In the genomic region with DNA sequence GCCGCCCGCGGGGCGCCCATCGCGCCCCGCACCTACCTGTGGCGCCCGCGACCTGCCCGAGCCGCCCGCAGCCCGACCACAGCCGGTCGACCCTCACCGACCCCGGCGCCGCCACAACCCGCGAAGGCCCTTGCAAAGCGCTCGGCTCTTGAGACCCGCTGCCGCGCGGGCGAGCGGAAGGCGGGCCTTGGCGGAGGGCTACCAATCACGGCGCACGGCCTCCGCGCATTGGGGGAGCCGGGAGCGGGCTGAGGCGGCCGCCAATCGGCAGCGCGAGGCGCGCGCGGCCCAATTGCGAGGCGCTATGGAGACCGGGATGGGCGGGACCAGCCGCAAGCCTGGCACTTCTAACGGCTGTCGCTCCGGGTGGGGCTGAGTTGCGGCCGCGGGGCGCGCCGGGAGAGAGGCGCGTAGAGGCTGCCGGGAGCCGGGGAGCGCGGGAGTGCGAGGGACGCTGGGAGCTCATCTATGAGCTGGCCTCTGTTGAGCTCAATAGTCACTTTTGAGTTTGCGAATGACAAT, we compare ENCODE assay signal across 7 mouse cellular contexts. TPM values are rescaled to one million over a fixed set of nuclear protein-coding genes. Genes with fewer than 3 reads are reported as not detected.
DNase-seq lines count a peak whose midpoint lies in the region; ATAC-seq lines count a peak whose summit lies in the region.

A gene (minus strand): TSS at position 180 of the 522 bp plus-strand sequence.

- H3K27me3 ChIP-seq in embryonic facial prominence, embryonic 12.5 days = no peaks in the 10 kb centered on the region
- no peaks in the 10 kb centered on the region for H3K27me3 ChIP-seq in limb, embryonic 11.5 days (ENCODE audit: control insufficient read depth, insufficient read depth, low read length)
- H3K27me3 ChIP-seq in midbrain, embryonic 14.5 days (ENCODE audit: control insufficient read depth, insufficient read depth, low read length) = no peaks in the 10 kb centered on the region

- peaks cover 19% of the 10 kb centered on the region for H3K4me1 ChIP-seq in embryonic facial prominence, embryonic 12.5 days
- H3K4me1 ChIP-seq in limb, embryonic 11.5 days (ENCODE audit: control insufficient read depth, insufficient read depth, low read length) = peaks cover 11% of the 10 kb centered on the region
- peaks cover 21% of the 10 kb centered on the region for H3K4me1 ChIP-seq in midbrain, embryonic 14.5 days (ENCODE audit: control insufficient read depth, insufficient read depth, low read length)

- H3K4me3 ChIP-seq in embryonic facial prominence, embryonic 12.5 days = peak within 1 kb of the TSS; percentile 71
- H3K4me3 ChIP-seq in limb, embryonic 11.5 days (ENCODE audit: low read depth, low read length) = peak within 1 kb of the TSS; percentile 72
- H3K4me3 ChIP-seq in midbrain, embryonic 14.5 days (replicated peaks; ENCODE audit: low read depth, low read length) = peak within 1 kb of the TSS; percentile 75

- under 1% methylated on average over 71 of the region's 71 CpGs for WGBS in embryonic facial prominence, embryonic 12.5 days
- WGBS in limb, embryonic 11.5 days = under 1% methylated on average over 65 of the region's 71 CpGs
- WGBS in midbrain, embryonic 14.5 days = under 1% methylated on average over 70 of the region's 71 CpGs

- H3K27ac ChIP-seq in embryonic facial prominence, embryonic 12.5 days = peak within 1 kb of the TSS; percentile 91
- H3K27ac ChIP-seq in limb, embryonic 11.5 days (replicated peaks; ENCODE audit: low read depth, low read length) = peak within 1 kb of the TSS; percentile 74
- peak within 1 kb of the TSS; percentile 88 for H3K27ac ChIP-seq in midbrain, embryonic 14.5 days (replicated peaks; ENCODE audit: low read depth, low read length)

- peak; percentile 99 for DNase-seq in adrenal gland, postnatal 25 days
- peak; percentile 100 for DNase-seq in heart, adult 11 months
- peak; percentile 97 for DNase-seq in kidney, adult 18-20 months
- DNase-seq in limb, embryonic 11.5 days (ENCODE audit: low spot score) = peak; percentile 98
- peak; percentile 100 for DNase-seq in midbrain, embryonic 14.5 days
- peak; percentile 95 to 97 for DNase-seq in spleen, adult 18-20 months

- peak within 1 kb of the TSS; percentile 94 for H3K9ac ChIP-seq in embryonic facial prominence, embryonic 12.5 days
- H3K9ac ChIP-seq in limb, embryonic 11.5 days (ENCODE audit: low read length) = peak within 1 kb of the TSS; percentile 89
- H3K9ac ChIP-seq in midbrain, embryonic 14.5 days (replicated peaks; ENCODE audit: low read length) = peak within 1 kb of the TSS; percentile 90

- H3K9me3 ChIP-seq in embryonic facial prominence, embryonic 12.5 days = no peaks in the 10 kb centered on the region
- H3K9me3 ChIP-seq in limb, embryonic 11.5 days (ENCODE audit: control insufficient read depth, low read length) = no peaks in the 10 kb centered on the region
- H3K9me3 ChIP-seq in midbrain, embryonic 14.5 days (ENCODE audit: control insufficient read depth, low read length) = no peaks in the 10 kb centered on the region

- ATAC-seq in embryonic facial prominence, embryonic 12.5 days (ENCODE audit: insufficient number of reproducible peaks, insufficient read depth, low FRiP score, low TSS enrichment) = peak; percentile 99
- peak; percentile 99 for ATAC-seq in limb, embryonic 11.5 days (ENCODE audit: insufficient number of reproducible peaks, low FRiP score, low TSS enrichment, low read depth)
- ATAC-seq in midbrain, embryonic 14.5 days (ENCODE audit: low FRiP score, low TSS enrichment) = peak; percentile 100

- peaks cover 14% of the 10 kb centered on the region for H3K36me3 ChIP-seq in embryonic facial prominence, embryonic 12.5 days
- peaks cover 4% of the 10 kb centered on the region; the same call in 1 of the 2 replicates for H3K36me3 ChIP-seq in limb, embryonic 11.5 days (ENCODE audit: control insufficient read depth, insufficient read depth, low read length)
- H3K36me3 ChIP-seq in midbrain, embryonic 14.5 days (ENCODE audit: control insufficient read depth, insufficient read depth, low read length) = peaks cover 4% of the 10 kb centered on the region

- H3K4me2 ChIP-seq in embryonic facial prominence, embryonic 12.5 days (replicated peaks) = peak within 1 kb of the TSS; percentile 95
- H3K4me2 ChIP-seq in limb, embryonic 11.5 days (ENCODE audit: low read depth, severe bottlenecking) = peak within 1 kb of the TSS; percentile 88
- peak within 1 kb of the TSS; percentile 98 for H3K4me2 ChIP-seq in midbrain, embryonic 14.5 days (ENCODE audit: low read length)

RNA-seq across cellular contexts. Expression of the gene that starts here (rescaled TPM):
- total RNA-seq in adrenal gland, postnatal 25 days (2021) = 37.2 and 39.0 TPM in 2 replicates
- 40.1 and 40.2 TPM in 2 replicates for polyA plus RNA-seq in embryonic facial prominence, embryonic 12.5 days (2016; fragmentation: Nextera tagmentation; extraction: Ambion mirVana)
- 42.7 and 48.2 TPM in 2 replicates for polyA plus RNA-seq in limb, embryonic 11.5 days (2014; fragmentation: Nextera tagmentation; extraction: Ambion mirVana)
- 32.7 and 40.0 TPM in 2 replicates for polyA plus RNA-seq in midbrain, embryonic 14.5 days (2014; fragmentation: Nextera tagmentation; extraction: Ambion mirVana)

Comparison
In these comparisons a context has a peak if more than half of its experiments do, and no peak if none do; other contexts are left out.
1. Peak in every context shown above with its lines: DNase-seq, ATAC-seq, H3K4me3 ChIP-seq and H3K27ac ChIP-seq.